Mouse (Mus musculus) small intestine, adult 2 months (tissue): ENCODE results near the gene Nsmce4a. TPM values are rescaled to one million over a fixed set of nuclear protein-coding genes. Genes with fewer than 3 reads are reported as not detected.
A peak's percentile ranks its signal among the peaks of the same experiment; 100 is the strongest.

Experiments used
- H3K27ac ChIP-seq: fragments of 200-500 bp; 2 replicates; pipeline ENCODE4 v1.5.1; 2012; ENCODE audit warnings: low read depth, low read length, control low read depth, inconsistent platforms; ENCODE audit not compliant: insufficient read depth
- H3K27me3 ChIP-seq: fragments of 200-500 bp; 2 replicates; pipeline ENCODE4 v1.6.1; 2012; ENCODE audit warnings: mild to moderate bottlenecking, moderate library complexity, low read length, inconsistent platforms; ENCODE audit not compliant: control insufficient read depth, insufficient read depth
- H3K36me3 ChIP-seq: fragments of 200-500 bp; 2 replicates; pipeline ENCODE4 v1.6.1; 2012; ENCODE audit warnings: mild to moderate bottlenecking, low read length, control low read depth, inconsistent platforms; ENCODE audit not compliant: control insufficient read depth, insufficient read depth
- H3K4me1 ChIP-seq: fragments of 200-500 bp; 2 replicates; pipeline ENCODE4 v1.6.1; 2012; ENCODE audit warnings: low read length, inconsistent platforms, mixed read lengths; ENCODE audit not compliant: control insufficient read depth, insufficient read depth, insufficient read length
- H3K4me3 ChIP-seq: fragments of 200-500 bp; 2 replicates; pipeline ENCODE4 v1.5.1; 2012; ENCODE audit warnings: low read depth, mild to moderate bottlenecking, control low read depth, inconsistent platforms, low read length, moderate library complexity
- CTCF ChIP-seq: fragments of 200-500 bp; IDR thresholded peaks from 2 replicates; pipeline ENCODE4 v1.5.1; 2012; ENCODE audit warnings: low read depth, mild to moderate bottlenecking, control low read depth, inconsistent platforms, low read length, moderate library complexity, mixed read lengths; ENCODE audit not compliant: insufficient replicate concordance, insufficient read length; ENCODE audit errors: extremely low read depth
- POLR2A ChIP-seq: fragments of 200-500 bp; IDR thresholded peaks from 2 replicates; pipeline ENCODE4 v1.6.1; 2012; ENCODE audit warnings: low read depth, mild to moderate bottlenecking, control low read depth, inconsistent platforms, low read length, moderate library complexity
- WGBS: fragments of 180-500 bp; shearing (Covaris S2); methylation state at CpG from one replicate; pipeline ENCODE4 v1.1.7; 2018; 5-methylcytosine and 5-hydroxymethylcytosine counted together
- polyA plus RNA-seq: library from polyadenylated mRNA; depleted of rRNA; stranded (reverse); fragments of >200 nt; gene quantifications from 2 replicates; pipeline ENCODE4 v1.2.3, GENCODE M21; 2012; rRNA removed

Gene Nsmce4a
- polyA plus RNA-seq, result 39.9 and 62.9 TPM in 2 replicates

- Histone ChIP-seq H3K27me3 (no peaks in the 10 kb centered on the region), H3K4me1 (peaks cover 22% of the 10 kb centered on the region), H3K4me3 (no peak within 1 kb of the TSS), H3K36me3 (no peaks in the 10 kb centered on the region), H3K27ac (peak within 1 kb of the TSS; percentile 57; the same call in 1 of the 2 replicates)
- 74% methylated on average over 11 of the region's 11 CpGs for WGBS
- TF ChIP-seq POLR2A, result no peak
- TF ChIP-seq CTCF, result no peak
These were observed at the start of gene Nsmce4a for GRCm38 (mm10) chr7:130572821-130573220. Nsmce4a (minus strand) TSS chr7:130573118.

DNA sequence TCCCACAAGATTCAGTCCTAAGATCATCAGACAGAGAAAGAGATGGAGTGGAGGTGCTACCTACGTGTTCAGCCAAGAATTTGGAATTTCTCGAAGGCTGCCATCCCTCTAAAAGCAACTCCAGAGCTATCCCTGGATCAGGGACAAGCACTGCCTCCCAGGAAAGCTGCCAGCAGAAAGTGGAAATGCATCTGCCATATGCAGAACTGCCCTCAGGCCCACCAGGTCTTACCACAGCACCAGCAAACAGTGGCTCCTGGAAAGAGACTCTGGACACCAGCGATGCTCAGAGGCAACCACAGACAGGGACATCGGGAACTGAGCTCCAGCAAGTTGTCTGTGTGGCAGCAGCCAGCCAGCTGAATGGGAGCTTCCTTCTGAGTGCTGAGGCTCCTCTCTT is 49.4 kb upstream of the Nsmce4a start:
- 84% methylated on average over 4 of the region's 4 CpGs for WGBS
- H3K27me3 ChIP-seq, result no peaks in the 10 kb centered on the region
- H3K36me3 ChIP-seq, result no peaks in the 10 kb centered on the region
- H3K4me3 ChIP-seq, result no peak overlapping the region
- no peak overlapping the region for H3K27ac ChIP-seq
- TF ChIP-seq CTCF, result no peak
- TF ChIP-seq POLR2A, result no peak
- H3K4me1 ChIP-seq, result no peaks in the 10 kb centered on the region

DNA sequence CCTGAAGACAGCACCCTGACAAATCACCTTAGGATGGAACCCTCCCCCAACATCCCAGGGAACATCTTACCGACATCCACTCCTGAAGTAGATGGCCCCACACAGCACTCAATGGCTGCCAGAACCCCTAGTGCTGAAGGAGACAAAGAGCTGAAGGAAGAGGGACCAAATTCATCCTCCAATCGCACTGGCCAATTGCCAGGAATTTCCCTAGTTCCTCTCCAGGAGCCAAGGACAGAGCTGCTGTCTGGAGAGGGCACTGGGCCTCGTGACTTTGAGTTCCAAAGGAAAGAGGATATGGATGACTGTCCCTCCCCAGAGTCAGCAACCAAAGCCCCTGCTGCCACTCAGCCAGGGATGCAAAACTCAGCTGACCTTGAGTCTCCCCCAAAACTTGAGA is 49.0 kb upstream of the Nsmce4a start:
- Histone ChIP-seq H3K4me3 (no peak overlapping the region), H3K27me3 (no peaks in the 10 kb centered on the region), H3K4me1 (no peaks in the 10 kb centered on the region), H3K36me3 (no peaks in the 10 kb centered on the region), H3K27ac (no peak overlapping the region)
- TF ChIP-seq POLR2A, result no peak
- TF ChIP-seq CTCF, result no peak
- WGBS, result 59% methylated on average over 3 of the region's 3 CpGs

DNA sequence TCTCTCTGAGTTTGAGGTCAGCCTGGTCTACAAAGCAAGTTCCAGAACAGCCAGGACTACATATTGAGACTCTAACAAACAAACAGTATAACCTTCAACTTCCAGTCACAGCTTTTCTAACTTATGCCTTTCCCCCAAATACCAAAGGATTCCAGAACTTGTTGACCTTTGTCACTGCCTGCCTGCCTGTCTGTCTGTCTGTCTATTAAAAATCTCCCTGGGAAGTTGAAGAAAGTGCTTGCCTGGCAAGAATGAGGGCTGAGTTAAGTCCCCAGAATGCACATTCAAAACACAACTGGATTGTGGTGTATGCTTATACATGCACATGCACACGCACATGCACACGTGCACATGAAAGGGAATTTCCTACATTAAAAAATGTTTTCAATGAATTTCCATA is 48.1 kb upstream of the Nsmce4a start:
- H3K36me3 ChIP-seq, result no peaks in the 10 kb centered on the region
- WGBS, result 90% methylated on average over 2 of the region's 2 CpGs
- H3K27ac ChIP-seq, result no peak overlapping the region
- TF ChIP-seq POLR2A (no peak), CTCF (no peak)
- no peak overlapping the region for H3K4me3 ChIP-seq
- no peaks in the 10 kb centered on the region for H3K4me1 ChIP-seq
- no peaks in the 10 kb centered on the region for H3K27me3 ChIP-seq

- H3K27me3 ChIP-seq, result no peaks in the 10 kb centered on the region
- H3K36me3 ChIP-seq, result no peaks in the 10 kb centered on the region
- H3K4me1 ChIP-seq, result no peaks in the 10 kb centered on the region
- no peak overlapping the region for H3K4me3 ChIP-seq
- no peak overlapping the region for H3K27ac ChIP-seq
- TF ChIP-seq POLR2A (no peak), CTCF (no peak)
- WGBS, result 93% methylated on average over 3 of the region's 3 CpGs
These were observed 44.7 kb upstream of the Nsmce4a start for GRCm38 (mm10) chr7:130617591-130617990.

DNA sequence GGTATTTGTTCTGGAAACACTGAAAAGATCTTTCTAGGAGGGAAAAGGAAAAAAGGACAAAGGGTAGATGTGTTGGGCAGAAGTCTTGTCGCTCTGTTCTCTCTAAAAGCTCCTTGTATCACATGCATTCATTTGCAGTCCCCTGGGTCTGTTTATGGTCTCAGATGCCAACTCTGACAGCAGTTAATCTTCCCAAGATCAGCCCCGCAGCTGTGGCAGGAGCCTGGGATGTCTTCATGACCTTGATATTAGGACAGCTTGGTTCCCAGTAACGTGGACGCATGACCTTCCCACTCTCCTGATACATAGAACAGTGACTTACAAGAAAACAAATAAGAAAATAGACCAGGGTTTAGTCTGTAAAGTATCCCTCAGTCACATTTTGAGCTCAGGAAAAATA is 41.1 kb upstream of the Nsmce4a start:
- Histone ChIP-seq H3K27ac (no peak overlapping the region), H3K36me3 (no peaks in the 10 kb centered on the region), H3K27me3 (no peaks in the 10 kb centered on the region), H3K4me1 (no peaks in the 10 kb centered on the region), H3K4me3 (no peak overlapping the region)
- 71% methylated on average over 4 of the region's 4 CpGs for WGBS
- TF ChIP-seq CTCF (no peak), POLR2A (no peak)

- TF ChIP-seq CTCF, result no peak
- TF ChIP-seq POLR2A, result no peak
- Histone ChIP-seq H3K4me1 (peaks cover 13% of the 10 kb centered on the region), H3K27ac (no peak overlapping the region), H3K27me3 (no peaks in the 10 kb centered on the region), H3K4me3 (no peak overlapping the region), H3K36me3 (no peaks in the 10 kb centered on the region)
- 96% methylated on average over 4 of the region's 4 CpGs for WGBS
These were observed 34.0 kb upstream of the Nsmce4a start for GRCm38 (mm10) chr7:130606958-130607357.

DNA sequence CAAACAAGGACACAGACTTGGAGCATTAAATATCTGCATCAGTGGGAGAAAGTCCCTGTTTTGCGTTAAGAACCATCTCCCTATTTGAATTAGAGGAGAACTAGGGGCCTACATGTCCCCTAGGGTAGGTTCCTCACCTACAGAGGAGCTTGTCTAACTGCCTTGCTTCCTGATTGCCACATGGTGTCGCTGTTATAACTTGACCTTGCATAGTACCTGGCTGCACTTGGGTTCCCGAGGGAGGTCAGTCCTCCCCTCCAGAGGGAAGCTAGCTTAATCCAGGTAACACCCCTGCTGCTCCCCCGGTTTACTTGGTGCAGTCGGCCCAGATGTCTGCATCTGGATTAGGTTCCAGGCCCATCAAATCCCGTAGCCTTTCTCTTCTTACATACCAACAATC is 32.2 kb upstream of the Nsmce4a start:
- Histone ChIP-seq H3K4me3 (no peak overlapping the region), H3K27me3 (no peaks in the 10 kb centered on the region), H3K27ac (no peak overlapping the region), H3K4me1 (peaks cover 13% of the 10 kb centered on the region), H3K36me3 (no peaks in the 10 kb centered on the region)
- TF ChIP-seq CTCF (peak; percentile 62; the same call in 1 of the 2 replicates), POLR2A (no peak)
- WGBS, result 29% methylated on average over 6 of the region's 6 CpGs
